28 mouse cellular contexts compared by ENCODE assay signal in genomic region chr5:99482524-99482923, GRCm38 (mm10).
A peak's percentile ranks its signal among the peaks of the same experiment; 100 is the strongest.
DNase-seq lines count a peak whose midpoint lies in the region; ATAC-seq lines count a peak whose summit lies in the region.
"Had no signal": no experiment of that assay in that cellular context is flagged by ENCODE, and none has a peak within 500 bp of the region (broad histone marks: within the 10 kb centered on the region; RNA-seq: fewer than 3 reads in every experiment).

No protein-coding gene starts in this region.

- H3K27ac ChIP-seq in hindbrain, embryonic 10.5 days: 0 out of 2 replicates have a peak overlapping the region, but pooled peaks have one; percentile 12
- H3K27ac ChIP-seq in hindbrain, embryonic 14.5 days: no peak overlapping the region
- no peak overlapping the region for H3K27ac ChIP-seq in liver, embryonic 13.5 days
- H3K27ac ChIP-seq: embryonic facial prominence, embryonic 12.5 days; heart, embryonic 10.5 days; heart, embryonic 15.5 days; hindbrain, embryonic 13.5 days; midbrain, embryonic 13.5 days; neural tube, embryonic 13.5 days; stomach, embryonic 15.5 days had no signal

- peaks cover 29% of the 10 kb centered on the region for H3K4me1 ChIP-seq in hindbrain, embryonic 10.5 days (replicated peaks)
- H3K4me1 ChIP-seq in hindbrain, embryonic 14.5 days (replicated peaks; ENCODE audit: control insufficient read depth, insufficient read depth, low read length): peaks cover 35% of the 10 kb centered on the region
- peaks cover 40% of the 10 kb centered on the region for H3K4me1 ChIP-seq in liver, embryonic 13.5 days (replicated peaks)

- 90% methylated on average over 6 of the region's 6 CpGs for WGBS in hindbrain, embryonic 10.5 days
- WGBS in hindbrain, embryonic 14.5 days: 93% methylated on average over 6 of the region's 6 CpGs
- WGBS in liver, embryonic 13.5 days (ENCODE audit: insufficient replicate concordance): 35% methylated on average over 6 of the region's 6 CpGs

- DNase-seq in hindbrain, embryonic 10.5 days (ENCODE audit: low spot score): no peak
- no peak for DNase-seq in hindbrain, embryonic 14.5 days (ENCODE audit: low spot score)
- DNase-seq in liver, embryonic 13.5 days: peak; percentile 9
- DNase-seq in urinary bladder, postnatal 14 days (ENCODE audit: low spot score): no peak
- DNase-seq in retina, postnatal 1 day: no peak
- DNase-seq: adrenal gland, postnatal 10 days; B cell, adult 2 months; cerebellum, adult 11-12 months; cerebellum, adult 9-11 months; embryo, embryonic 11 days; gastrocnemius, postnatal 14 days; heart, postnatal 36 days; kidney, postnatal 14 days; lung, embryonic 14.5 days; lung, postnatal 36 days had no signal

- no peak for ATAC-seq in hindbrain, embryonic 14.5 days (ENCODE audit: low FRiP score)
- ATAC-seq in erythroid progenitor cell, adult 5-6 weeks (replicated peaks; ENCODE audit: low FRiP score, poor library complexity, severe bottlenecking): 0 out of 2 replicates have a peak, but pooled peaks have one; percentile 43
- ATAC-seq in liver, embryonic 13.5 days (ENCODE audit: low read depth): peak; percentile 79
- ATAC-seq in megakaryocyte progenitor cell, adult 5-6 weeks (replicated peaks; ENCODE audit: poor library complexity): peak; percentile 57
- ATAC-seq in CD4-positive, CD25-positive, alpha-beta regulatory T cell, adult 4 months: no peak
- ATAC-seq: intestine, postnatal 0 days; midbrain, embryonic 13.5 days had no signal

- no peaks in the 10 kb centered on the region for H3K9me3 ChIP-seq in hindbrain, embryonic 10.5 days
- H3K9me3 ChIP-seq in hindbrain, embryonic 14.5 days (ENCODE audit: control insufficient read depth, low read length): no peaks in the 10 kb centered on the region
- H3K9me3 ChIP-seq in liver, embryonic 13.5 days (replicated peaks): no peaks in the 10 kb centered on the region
- H3K9me3 ChIP-seq: embryonic facial prominence, embryonic 12.5 days; heart, embryonic 10.5 days; heart, embryonic 15.5 days; hindbrain, embryonic 13.5 days; megakaryocyte, embryonic 14.5 days; midbrain, embryonic 13.5 days; neural tube, embryonic 13.5 days; stomach, embryonic 15.5 days had no signal

- H3K9ac ChIP-seq in hindbrain, embryonic 14.5 days: no peak overlapping the region
- no peak overlapping the region for H3K9ac ChIP-seq in liver, embryonic 13.5 days
- H3K9ac ChIP-seq: embryonic facial prominence, embryonic 12.5 days; heart, embryonic 15.5 days; hindbrain, embryonic 13.5 days; lung, embryonic 14.5 days; midbrain, embryonic 13.5 days; neural tube, embryonic 13.5 days; stomach, embryonic 15.5 days had no signal

- peaks cover 45% of the 10 kb centered on the region for H3K27me3 ChIP-seq in hindbrain, embryonic 10.5 days (ENCODE audit: insufficient read depth, poor library complexity, severe bottlenecking)
- no peaks in the 10 kb centered on the region for H3K27me3 ChIP-seq in hindbrain, embryonic 14.5 days (ENCODE audit: control insufficient read depth, insufficient read depth, low read length)
- 0 out of 2 replicates have a peak, but pooled peaks cover 5% of the 10 kb centered on the region for H3K27me3 ChIP-seq in liver, embryonic 13.5 days
- H3K27me3 ChIP-seq: CH12.LX; heart, embryonic 15.5 days; neural tube, embryonic 13.5 days; stomach, embryonic 15.5 days had no signal

- no peak overlapping the region for H3K4me3 ChIP-seq in hindbrain, embryonic 10.5 days
- H3K4me3 ChIP-seq in hindbrain, embryonic 14.5 days (replicated peaks; ENCODE audit: low read length): no peak overlapping the region
- H3K4me3 ChIP-seq in liver, embryonic 13.5 days (replicated peaks): no peak overlapping the region
- H3K4me3 ChIP-seq: embryonic facial prominence, embryonic 12.5 days; heart, embryonic 10.5 days; heart, embryonic 15.5 days; hindbrain, embryonic 13.5 days; megakaryocyte, embryonic 14.5 days; midbrain, embryonic 13.5 days; neural tube, embryonic 13.5 days; stomach, embryonic 15.5 days had no signal

- no peaks in the 10 kb centered on the region for H3K36me3 ChIP-seq in hindbrain, embryonic 10.5 days
- no peaks in the 10 kb centered on the region for H3K36me3 ChIP-seq in hindbrain, embryonic 14.5 days (replicated peaks; ENCODE audit: control insufficient read depth, insufficient read depth)
- H3K36me3 ChIP-seq in liver, embryonic 13.5 days: no peaks in the 10 kb centered on the region
- H3K36me3 ChIP-seq: embryonic facial prominence, embryonic 12.5 days; heart, embryonic 10.5 days; heart, embryonic 15.5 days; hindbrain, embryonic 13.5 days; midbrain, embryonic 13.5 days; neural tube, embryonic 13.5 days; stomach, embryonic 15.5 days had no signal

- no peak overlapping the region for H3K4me2 ChIP-seq in hindbrain, embryonic 14.5 days (replicated peaks)
- H3K4me2 ChIP-seq in liver, embryonic 13.5 days: no peak overlapping the region
- H3K4me2 ChIP-seq: embryonic facial prominence, embryonic 12.5 days; heart, embryonic 15.5 days; hindbrain, embryonic 13.5 days; lung, embryonic 14.5 days; midbrain, embryonic 13.5 days; neural tube, embryonic 13.5 days; stomach, embryonic 15.5 days had no signal

Comparison
In these comparisons a context has a peak if more than half of its experiments do, and no peak if none do; other contexts are left out.
1. ATAC-seq: peak in erythroid progenitor cell, adult 5-6 weeks (single experiment), liver, embryonic 13.5 days (single experiment) and megakaryocyte progenitor cell, adult 5-6 weeks (single experiment); none in hindbrain, embryonic 14.5 days (single experiment) and CD4-positive, CD25-positive, alpha-beta regulatory T cell, adult 4 months (single experiment).